Mouse (Mus musculus) embryonic stem cell, embryonic (primary cell): ENCODE data around the gene Abhd15.

Source experiments
- CTCF ChIA-PET, 4 experiments: fragments of 300-600 bp in 2 of 4; fragments of 350-600 bp in 2 of 4; sonication (Branson Sonifier 250); formaldehyde crosslinking; loops; one replicate each; lab custom pipeline; 2022; ENCODE audit warnings: inconsistent platforms in 2 of 4; lab: Charles Lee
- POLR2A ChIA-PET, 4 experiments: fragments of 300-600 bp in 2 of 4; fragments of 350-600 bp in 2 of 4; sonication (Branson Sonifier 250); formaldehyde crosslinking; loops; one replicate each; lab custom pipeline; 2022; ENCODE audit warnings: antibody characterized with exemption in 4 of 4, inconsistent platforms in 1 of 4; lab: Charles Lee

The Abhd15 gene

DNA sequence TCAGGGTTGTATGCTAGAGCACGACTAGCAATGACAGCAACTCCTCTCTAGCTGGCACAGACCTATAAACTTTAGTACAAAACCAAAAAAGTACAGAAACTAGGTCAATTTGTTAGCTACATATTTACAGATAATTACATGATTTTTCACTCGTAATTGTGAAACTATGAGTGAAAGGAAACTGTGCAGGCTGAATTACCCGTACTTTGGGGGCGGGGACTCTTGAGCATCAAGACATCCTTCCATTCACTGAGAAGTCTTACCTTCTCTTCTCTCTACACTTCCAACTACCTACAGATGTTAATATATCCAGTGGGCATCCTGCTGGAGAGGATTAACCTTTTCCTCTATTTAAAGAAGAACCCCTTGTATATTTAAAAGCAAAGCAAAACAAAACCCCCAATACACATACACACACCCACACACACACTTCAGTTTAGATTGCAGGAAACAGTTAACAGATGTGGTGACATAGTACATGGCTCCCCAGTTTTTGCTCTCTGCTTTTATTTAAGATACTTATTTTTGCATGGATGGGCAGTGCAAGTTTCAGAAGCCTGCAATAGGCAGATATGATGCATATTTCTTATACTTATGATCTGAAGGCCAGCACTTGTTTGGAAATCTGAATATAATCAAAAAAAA lies 17.4 kb downstream of the Abhd15 start:
- POLR2A ChIA-PET = no interaction called here
- CTCF ChIA-PET = interaction anchor here in 1 of 4 experiments (0.6 kb wide), 1 partner anchor 495 kb away, joined by 5 read pairs; no protein-coding TSS in a partner anchor

DNA sequence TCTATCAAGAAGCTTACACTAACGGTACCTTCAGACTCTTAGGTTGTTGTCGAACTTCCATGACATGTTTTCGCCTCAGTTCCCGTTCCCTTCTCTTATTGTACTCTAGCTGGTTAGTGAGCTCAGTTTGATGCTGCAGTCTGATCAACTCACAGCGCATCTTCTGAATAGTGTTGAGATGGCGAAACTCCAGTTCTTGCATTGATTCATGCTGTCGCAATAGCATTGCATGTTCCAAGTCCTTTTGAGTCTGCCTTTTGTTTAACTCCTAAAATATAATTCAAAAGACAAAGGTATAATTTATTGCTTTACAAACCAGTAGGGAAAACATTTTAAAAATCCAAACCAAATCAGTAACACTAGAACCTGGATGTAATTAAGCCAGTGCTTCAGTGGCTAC lies 30.3 kb downstream of the Abhd15 start:
- CTCF ChIA-PET = no interaction called here
- POLR2A ChIA-PET = interaction anchor here in 1 of 4 experiments (0.6 to 1.1 kb wide), 3 partner anchors 16 to 17 kb away, joined by 3 to 4 read pairs (median 4); no protein-coding TSS in a partner anchor

DNA sequence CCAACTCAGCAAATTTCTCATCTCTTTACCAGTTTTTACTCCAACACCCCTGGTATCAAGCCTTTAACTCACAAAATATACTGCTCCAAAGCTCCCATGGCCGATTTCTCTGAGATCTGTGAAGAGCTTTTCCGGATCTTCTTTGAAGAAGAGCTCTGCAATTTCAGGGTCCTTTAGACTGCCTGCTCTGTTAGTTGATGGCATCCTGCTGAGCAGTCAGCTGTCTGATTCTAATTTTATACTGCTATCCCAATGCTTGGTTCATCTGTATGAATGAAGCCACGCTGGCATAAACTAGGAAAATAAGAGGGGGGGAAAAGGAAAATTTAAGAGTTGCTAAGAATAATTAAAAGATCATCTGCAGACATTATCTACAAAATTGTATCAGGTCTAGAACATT lies 70.3 kb downstream of the Abhd15 start:
- ChIA-PET CTCF (interaction anchor here in 2 of 4 experiments (0.6 to 0.7 kb wide), 2 partner anchors 77 to 845 kb away, joined by 3 to 7 read pairs; no protein-coding TSS in a partner anchor), POLR2A (interaction anchor here in 1 of 4 experiments (0.6 to 1.1 kb wide), 5 partner anchors 9 to 57 kb away, joined by 3 to 6 read pairs (median 3); partner anchors contain the start of gene Taok1)
